Mouse (Mus musculus) thymus, postnatal 36 days (tissue): ENCODE results near the gene Smarca2.

ENCODE experiments used
- DNase-seq, 2 experiments: peaks; one replicate each; pipeline ENCODE4 v3.0.0; 2022; ENCODE audit warnings: mixed read lengths in 2 of 2

Smarca2 gene

DNA sequence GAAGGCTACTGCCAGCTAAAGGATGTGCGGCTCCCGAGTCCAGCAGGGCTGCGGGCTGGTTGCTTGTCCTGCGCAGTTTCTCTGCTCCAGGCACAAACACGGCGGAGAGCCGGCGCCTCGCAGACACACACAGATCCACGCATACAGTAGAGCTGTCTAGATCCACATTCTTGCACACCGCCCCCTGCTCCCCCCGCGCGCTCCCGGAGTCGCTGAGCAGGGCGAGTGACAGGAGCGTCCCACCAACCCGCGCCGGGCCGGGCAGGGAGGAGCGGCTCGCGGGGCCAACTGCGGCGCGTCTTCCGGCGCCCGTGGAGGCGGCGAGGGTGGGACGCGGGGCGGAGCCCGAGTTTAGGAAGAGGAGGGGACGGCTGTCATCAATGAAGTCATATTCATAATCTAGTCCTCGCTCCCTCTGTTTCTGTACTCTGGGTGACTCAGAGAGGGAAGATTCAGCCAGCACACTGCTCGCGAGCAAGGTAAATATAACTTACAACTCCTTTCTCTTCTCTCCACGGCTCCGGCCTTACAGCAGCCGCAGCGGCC is at the start of gene Smarca2:
Gene Smarca2 (plus strand): TSS at position 296 of the 546 bp plus-strand sequence.
- DNase-seq = peak; percentile 97 to 98

DNA sequence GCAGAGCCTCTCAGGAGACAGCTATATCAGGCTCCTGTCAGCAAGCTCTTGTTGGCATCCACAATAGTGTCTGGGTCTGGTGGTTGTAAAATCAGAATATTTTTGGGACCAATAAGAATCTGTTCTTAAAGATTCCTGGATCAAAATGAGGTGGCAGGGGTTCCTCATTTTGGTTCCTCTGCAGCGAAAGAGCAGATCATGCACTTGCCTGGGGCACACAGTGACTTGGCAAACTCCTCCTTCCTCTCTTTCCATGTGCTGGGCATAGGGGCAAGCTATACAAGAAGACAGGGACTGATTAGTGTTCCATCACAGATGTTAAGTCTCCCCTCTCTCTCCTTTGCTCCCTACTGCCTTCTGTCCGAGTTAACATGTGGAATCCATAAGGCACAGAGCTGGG is 40.0 kb upstream of the Smarca2 start:
- no peak for DNase-seq

DNA sequence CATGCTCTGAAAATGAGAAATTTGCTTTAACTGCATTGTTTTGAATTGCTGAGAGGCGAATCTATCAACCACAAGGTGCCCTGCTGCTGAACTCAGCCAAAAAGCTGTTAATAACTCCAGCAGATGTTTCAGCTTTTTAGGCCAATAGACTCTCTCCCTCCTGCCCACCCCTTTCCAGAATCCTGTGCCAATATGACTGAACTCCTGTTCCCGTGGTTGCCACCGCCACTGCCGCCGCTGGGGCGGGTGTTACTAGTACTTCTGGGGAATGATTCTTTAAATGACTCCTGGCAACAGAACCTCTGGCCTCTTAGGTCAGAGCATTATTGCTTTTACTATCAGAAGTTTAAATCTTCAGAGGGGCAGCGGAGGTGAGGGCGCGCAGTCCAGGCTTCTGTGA is 38.7 kb upstream of the Smarca2 start:
- DNase-seq = no peak

DNA sequence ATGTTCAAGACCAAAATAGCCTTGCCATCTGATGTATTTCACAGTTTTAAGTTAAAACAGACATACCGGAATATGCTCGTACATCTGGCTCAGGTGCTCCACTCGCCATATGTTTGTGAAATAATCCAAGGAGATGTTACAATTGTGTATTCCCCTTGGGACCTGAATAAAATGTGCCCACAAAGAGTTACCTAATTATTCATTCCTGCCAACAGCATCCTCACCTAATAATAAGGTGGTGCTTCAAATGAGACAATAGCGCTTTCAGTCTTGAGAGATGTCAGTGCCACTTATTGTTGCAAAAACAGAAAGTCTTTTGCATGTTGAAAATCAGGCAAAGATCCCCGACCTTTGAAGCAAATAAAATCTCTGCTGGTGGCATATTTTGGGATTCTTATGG is 36.6 kb upstream of the Smarca2 start:
- DNase-seq = no peak

DNA sequence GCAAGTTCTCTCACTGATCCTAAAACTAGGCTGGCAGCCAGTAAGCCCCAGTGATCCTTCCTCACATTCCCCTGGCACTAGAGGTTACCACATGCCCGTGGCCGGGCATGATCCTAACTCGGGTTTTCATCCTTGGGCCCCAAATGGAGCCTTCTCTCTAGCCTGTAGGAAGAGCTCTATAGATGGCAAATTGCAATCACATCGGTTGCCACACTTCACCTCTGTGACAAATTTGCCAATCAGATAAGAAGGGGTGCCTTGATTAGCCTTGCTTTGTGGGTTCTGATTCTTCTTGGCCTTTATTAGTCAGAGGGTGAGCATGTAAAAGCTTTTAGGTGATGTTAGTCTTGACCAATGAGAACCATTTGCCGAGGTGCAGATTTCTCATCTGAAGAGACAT is 35.9 kb upstream of the Smarca2 start:
- no peak for DNase-seq

DNA sequence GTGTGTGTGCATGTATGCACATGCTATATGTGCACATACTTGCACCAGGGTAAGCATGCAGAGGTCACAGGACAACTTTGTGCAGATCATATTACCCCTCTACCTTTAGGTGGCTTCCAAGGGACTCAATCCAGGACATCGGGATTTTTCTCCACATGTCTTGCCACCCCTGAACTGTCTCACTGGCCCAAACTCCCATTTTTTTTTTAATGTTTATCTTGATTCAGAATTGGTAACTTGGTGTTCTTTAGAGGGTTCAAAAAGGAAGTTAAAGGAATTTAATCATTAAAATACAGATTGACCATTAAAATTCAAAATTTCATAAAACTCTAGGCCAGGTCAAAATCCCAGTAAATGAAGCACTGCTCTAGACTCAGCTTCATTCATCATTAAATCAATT is 35.4 kb upstream of the Smarca2 start:
- DNase-seq = no peak

DNA sequence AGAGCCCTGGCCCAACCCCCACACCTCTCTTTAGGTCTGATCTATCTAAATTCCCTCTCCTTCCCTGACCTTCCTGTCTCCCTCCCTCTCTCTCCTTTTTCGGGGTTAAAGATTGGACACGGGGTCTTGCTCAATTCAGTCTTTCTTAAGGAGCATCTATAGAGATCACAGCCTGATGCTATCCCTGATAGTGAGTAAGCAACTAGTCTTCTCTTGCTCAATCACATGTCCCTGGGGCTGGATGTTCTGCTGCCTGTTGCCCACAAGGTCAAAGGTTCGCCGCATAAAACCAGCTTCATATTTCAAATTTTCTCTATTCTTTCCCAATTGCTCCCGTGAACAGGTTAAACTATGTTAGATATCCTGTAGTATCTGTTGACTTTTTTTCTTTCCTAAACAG is 25.2 kb upstream of the Smarca2 start:
- no peak for DNase-seq

DNA sequence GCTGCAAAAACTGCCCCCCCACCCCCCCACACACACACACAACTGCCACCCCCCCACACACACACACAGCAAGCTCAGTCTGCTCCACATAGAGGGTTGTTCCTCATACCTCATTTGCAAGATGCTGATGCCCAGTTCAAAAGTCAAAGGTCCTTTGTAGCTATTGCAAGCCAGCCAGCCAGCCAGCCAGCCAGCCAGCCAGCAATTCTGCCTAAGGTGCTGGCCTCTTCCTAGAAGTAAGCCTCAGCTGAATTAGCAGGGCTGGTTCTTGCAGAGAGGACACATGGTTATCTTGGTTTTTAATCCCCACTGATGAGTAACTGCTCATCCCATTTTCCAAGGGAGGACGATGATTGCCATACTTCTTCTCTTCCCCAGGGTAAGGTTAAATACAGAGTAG is 24.8 kb upstream of the Smarca2 start:
- DNase-seq = no peak

DNA sequence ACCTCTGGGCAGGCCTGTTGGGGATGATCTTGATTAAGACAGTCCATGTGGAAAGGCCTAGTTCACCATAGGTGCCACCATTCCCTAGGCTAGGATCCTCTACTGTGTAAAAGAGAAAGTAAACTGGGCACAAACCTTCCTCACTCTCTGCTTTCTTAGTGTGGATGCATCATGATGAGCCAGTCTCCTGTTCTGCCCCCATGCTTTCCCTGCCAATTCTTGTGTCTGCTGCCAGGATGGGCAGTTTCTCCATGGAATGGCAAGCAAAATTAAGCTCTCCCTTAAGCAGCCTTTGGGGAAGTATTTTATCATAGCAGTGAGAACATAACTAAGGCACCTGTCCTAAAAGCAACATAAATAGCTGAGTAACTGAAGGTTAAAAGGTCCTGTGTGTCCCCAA is 10.2 kb upstream of the Smarca2 start:
- DNase-seq = no peak

DNA sequence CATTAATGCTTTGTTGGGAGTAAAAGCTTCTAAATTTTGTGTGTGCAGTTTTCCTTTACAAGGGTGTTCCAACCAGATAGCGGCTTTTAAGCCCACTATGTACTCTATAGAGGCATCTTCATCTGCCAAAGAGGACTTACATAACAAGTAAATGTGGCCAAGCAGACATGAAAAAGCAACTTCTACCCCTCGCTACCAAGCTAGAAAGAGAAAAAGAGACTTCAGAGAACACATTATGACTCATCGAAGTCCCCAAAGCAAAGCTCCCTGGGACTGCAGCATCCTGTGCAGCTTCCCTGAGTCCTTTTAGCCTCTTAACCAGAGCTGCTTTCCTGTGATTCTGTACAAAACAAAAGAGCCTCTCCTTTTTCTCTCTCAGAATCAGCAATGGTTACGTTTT is 3.4 kb upstream of the Smarca2 start:
- DNase-seq = no peak

DNA sequence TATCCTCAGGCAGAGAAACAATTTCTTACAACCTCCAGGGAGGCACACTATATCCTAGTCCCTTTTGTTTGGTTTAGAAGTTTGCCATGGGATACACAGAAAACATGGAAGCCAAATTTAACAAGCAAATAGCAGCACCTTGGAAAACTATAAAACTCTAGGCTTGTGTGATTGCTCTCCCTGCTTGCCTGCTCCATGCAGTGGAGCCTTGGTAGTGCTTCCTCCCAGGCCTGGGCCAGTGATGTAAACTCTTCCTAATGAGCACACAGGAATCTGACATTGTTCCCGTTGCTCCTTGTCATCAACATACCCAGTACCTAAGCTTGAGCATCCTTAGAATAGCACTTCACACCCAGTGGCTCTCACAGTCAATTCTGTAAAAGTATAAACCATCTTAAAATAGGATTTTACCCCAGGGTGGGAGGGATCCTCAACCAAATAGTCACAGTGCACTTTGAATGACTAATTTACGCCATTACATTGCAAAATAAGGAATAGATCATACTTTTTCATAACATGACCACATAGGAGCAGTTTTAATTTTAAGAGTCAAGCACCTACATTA is 1.5 kb upstream of the Smarca2 start:
- no peak for DNase-seq

DNA sequence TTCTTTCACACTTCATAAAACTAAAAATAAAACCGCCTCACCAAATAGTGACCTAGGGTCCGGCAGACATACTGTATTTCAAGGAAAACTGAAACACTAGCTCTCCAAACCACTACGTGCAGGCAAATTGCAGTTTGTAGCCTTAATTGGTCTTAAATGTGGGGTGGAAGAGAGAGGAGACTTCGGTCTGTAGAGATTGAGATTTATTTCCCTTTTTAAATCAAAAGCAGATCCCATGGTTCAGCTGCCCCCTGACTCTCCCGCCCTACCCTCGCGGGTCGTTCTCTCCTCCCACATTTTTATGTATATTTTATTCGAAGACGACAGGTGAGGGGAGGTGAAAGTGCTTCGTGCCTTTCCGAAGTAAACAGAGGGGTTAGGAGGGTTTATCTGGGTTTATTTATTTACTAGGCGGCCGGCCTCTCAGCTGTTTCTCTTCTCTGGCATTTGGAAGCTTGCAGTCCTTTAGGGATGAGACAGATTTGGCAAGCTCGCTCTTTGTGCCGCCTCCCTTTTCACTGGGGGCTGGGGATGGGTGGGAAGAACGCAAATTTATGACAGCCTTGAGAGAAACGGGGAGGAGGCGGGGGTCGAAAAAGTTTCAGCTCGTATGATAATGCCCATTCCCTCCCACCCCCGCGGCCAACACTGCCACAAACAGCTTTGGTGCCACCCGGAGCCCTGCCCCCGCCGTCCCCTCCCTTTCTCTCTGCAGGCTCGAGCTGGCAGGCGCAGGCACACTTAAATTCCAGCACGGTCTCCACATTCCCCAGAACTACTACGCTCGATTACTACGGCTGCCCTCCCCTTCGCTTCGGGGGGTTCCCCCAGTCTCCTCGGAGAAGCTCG is 720 bp upstream of the Smarca2 start:
- DNase-seq = peak; percentile 3 to 7

DNA sequence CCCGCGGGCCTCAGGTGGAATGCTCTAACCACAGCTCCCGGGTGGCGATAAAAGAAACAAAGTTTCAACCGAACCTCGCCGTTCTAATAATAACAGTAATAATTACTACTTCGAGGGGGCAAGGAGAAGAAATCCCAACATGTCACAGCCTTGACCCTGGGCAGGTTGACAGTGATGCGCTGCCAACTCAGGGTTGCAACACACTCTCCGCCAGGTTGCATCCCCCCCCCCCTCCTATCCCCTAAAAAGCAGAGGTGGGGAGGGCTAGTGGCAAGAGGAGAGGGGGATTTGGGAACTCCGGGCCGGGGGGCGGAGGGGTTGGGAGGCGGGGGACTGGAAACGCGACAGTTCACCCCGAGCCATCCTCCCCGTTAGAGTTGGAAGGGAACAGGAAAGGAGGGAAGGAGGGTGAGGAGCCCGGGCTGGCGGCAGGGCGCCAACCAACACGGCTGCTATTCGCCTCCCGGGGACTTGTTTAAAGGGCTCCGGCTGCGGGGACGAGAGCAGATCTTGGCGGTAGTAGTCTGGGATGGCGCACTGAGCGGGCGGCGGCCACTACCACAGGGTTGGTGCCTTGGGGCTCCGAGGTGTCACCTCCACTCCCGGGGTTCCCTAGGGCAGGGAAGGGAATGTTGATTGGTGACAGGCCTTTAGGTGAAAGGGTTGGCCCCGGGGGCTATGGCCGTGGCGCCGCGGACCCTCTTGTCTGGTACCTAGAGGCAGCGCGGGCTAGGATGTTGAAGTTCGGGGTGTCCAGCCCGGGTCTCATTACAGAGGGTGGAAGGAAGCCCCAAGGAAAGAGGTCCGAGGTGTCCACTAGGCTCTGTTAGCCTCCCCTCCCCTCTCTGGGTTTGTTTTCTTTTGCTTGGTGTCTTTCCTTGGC is 829 bp downstream of the Smarca2 start:
- peak; percentile 57 to 58 for DNase-seq

DNA sequence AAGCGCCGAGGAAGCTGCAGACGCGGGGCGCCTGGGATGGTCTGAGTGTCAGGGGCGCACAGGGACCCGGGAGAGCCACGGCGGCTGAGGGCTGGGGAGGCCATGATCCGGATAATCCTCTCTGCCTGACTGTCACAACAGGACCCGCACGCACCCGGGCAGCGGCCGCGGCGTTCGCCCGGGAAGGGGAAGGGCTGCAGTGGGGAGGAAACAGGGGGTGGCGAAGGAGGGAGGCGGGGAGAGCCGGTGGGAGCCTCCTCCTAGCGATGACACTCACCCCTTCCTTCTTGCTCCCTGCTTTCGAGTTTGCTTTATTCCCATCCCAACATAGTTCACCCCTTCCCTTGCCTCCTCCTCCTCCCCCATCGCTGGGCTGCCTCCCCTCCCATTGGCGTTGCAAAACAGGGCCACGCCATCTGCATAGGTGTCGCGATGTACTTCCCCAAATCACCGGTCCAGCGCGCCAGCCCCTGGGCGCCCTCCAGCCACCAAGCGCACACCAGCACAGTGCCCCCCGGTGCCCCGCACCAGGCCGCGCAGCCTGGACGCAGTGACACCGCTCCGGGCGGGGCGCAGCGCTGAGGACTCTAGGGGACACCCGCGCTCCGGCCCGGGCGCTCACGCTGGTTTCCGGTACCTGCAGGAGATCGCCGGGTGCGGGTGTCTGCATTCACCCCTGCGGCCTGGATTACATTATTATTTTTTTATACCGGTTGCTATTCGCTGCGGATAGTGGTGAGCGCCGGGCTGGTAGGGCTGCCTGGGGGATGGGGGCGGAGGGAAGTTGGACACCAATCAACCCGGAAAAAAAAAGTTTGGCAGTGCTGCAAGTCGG is 1.7 kb downstream of the Smarca2 start:
- peak; percentile 64 to 66 for DNase-seq

DNA sequence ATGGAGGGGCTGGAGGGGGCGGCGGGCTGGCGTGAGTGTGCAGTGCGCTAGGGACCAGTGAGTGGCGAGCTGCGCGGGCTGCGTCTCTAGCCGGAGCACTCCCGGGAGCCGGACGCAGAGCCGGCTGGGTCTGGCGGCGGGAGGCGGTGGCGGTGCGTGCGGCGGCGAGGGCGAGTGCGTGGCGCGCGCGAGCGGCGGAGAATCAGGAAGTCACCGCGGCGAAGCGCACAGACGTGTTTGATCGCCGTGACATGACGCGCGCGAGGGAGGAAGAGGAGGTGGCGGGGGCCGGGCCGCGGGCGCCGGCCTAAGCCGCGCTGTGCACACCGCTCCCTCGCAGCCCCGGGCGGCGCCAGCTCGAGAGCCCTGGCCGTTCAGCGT is 2.3 kb downstream of the Smarca2 start:
- DNase-seq = peak; percentile 81 to 84

DNA sequence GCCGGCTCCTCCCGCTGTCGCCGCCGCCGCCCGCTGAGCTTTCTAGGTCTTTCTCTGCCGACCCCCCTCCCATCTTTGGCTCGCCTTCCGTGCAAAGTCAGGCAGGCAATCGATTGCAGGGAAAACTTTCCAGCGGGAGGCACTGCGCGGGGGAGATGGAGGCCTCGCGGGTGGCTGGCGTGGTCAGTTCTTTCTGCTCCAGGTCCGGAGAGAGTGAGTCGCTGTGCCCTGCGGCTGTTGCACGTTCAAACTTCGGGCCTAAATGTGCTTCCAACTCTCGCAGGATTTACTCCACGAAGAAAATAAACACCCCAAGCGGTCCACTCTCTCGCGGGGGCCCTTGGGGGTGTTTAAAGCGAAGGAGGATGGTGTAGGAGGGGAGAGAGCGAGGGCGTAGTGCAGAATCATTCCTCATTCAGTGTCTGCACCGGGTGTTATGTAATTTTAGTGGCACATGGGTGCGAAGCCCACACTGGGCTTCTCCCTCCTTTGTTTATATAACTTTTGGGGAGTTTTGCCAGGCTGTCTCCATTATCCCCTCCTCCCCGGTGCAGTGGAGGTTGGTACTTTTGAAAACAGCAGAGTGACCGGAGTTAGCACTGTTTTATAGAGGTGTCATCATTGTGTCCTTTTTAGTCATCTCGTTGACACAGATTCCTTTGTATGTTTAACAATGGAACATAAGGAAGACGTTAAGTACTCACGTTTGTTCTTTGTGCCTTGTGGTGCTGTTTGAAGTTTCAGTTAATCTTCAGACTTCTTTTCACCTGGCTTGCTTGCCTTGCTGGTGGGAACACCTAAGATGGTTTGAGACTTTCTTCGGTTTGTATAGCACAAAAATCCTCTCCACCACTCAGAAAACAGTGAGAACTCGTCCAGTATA is 2.9 kb downstream of the Smarca2 start:
- DNase-seq = no peak

DNA sequence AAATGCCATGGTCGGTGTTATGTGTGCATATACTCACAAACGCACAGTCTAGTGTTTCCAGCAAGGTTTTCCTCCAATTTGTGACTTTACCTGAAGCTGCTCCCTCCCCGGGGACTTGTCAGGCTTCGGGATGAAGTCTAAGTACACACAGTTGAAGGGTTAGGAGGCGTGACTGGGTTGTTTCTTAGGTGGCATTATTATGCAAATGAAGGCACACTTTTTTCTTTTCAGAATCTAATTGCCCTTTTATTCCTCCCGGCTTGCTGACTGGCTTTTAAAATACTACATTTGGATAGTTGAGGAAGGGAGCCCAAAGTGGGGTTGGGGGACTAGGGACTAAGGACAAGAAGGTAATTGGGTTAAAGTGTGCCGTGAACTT is 3.6 kb downstream of the Smarca2 start:
- DNase-seq = no peak

DNA sequence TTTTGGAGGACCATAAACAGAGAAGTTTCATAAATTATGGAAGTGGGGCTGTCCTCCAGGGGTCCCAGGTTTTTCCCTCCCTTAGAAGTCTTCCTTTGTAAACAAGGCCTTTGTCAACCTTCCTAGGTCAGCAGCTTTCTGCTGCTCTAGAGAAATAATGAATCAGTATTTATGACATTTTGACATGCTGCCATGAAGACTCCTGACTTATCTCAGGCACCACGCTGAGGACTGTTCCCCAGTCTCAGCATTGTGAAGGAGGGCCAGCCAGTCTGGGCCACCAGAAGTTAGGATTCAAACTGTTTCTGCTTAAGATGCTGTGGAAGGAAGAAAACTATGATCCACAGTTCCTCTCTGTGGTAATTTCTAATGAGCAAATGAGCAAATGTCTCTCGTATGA is 4.8 kb downstream of the Smarca2 start:
- DNase-seq = no peak

DNA sequence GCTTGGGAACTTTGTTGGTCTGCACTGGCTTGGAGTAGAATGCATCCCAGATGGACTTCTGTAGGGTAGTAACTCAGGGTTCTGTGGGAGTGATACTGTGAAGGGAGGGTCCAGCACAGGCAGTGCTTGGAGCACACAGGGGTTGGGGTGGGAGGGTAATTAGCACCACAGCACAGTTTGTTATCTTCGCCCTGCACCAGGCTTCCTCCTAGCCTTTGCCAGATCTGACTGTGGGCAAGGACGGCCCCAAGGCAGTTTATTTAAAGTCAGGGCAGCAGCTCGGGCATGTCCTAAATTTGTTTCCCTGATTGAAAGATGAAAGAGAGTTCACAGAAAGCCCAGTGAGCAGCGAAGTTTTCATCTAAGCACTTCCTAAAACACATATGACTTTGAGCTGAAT is 8.1 kb downstream of the Smarca2 start:
- DNase-seq = no peak

DNA sequence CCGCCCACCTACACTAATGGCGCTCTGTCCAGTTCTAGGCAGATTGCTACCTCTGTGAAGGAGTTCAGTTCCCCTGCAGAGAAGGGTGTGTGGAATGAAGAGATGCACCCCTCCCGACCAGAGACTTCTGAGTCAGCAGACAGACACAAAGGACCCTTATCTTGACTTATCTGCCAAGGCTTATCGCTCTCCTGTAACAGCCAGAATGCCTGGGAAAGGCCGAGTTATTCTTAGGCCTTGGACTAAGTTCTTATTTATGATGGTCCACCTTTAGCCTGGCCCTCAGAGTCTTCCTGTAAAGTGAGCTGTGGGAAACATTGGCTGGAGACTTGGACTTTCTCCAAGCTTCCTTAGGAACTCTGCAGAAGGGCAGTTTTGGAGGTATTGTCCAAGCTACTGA is 8.8 kb downstream of the Smarca2 start:
- no peak for DNase-seq

DNA sequence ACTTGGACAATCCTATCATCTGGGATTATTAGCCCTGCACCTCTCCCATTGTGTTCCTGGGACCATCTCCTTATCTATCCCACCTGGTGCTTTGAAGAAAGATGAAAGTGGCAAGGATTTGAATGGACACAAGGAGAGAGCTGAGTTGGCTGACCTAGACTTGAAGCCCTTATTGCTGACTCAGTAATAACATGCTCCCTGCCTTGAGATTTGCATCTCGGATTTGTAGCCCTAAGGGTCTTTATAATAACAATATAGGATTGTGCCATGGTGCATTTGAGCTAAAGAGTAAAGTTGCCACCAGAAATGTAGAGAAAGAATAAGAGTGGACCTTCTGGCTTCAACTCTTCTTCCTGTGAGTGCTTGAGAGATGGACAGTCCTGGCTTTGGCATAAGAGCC is 11.4 kb downstream of the Smarca2 start:
- no peak for DNase-seq

DNA sequence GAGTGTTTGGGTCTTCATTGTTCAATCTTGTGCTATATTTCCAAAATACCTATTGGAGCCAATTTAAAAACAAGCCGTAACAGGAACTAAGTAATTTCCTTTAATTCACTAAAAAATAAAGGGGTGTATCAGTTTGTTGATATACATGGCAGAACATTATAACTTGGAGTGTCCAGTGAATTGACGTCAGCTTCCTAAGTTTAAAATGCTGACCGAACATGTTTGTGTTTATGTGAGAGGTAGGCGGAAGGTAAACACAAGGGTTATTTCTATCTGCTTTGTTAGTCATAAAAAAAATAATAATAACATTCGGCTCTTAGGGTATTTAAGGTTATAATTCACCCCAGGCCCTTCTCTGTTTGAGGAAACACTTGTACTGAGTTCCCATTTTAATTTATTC is 12.4 kb downstream of the Smarca2 start:
- no peak for DNase-seq
